Mouse (Mus musculus) mature B cell (primary cell): ENCODE results near the gene H2-Eb2.

Experiments used
- in situ Hi-C: fragments of 300-500 bp; cut with MboI; formaldehyde crosslinking; loops from 2 replicates; pipeline ENCODE4 v1.14.3; 2019

H2-Eb2 gene

GRCm38 (mm10) chr17:34362954-34363546 lies 37.6 kb downstream of the H2-Eb2 start:
- in situ Hi-C loops, result no loop called here

GRCm38 (mm10) chr17:34363676-34364310 lies 38.3 kb downstream of the H2-Eb2 start:
- in situ Hi-C loops, result no loop called here

- in situ Hi-C loops, result no loop called here
Observed at GRCm38 (mm10) chr17:34365031-34365430, 39.6 kb downstream of the H2-Eb2 start.

GRCm38 (mm10) chr17:34370563-34370962 lies 45.1 kb downstream of the H2-Eb2 start:
- in situ Hi-C loops, result no loop called here

GRCm38 (mm10) chr17:34373055-34373709 lies 47.7 kb downstream of the H2-Eb2 start:
- in situ Hi-C loops, result no loop called here

GRCm38 (mm10) chr17:34376847-34377246 lies 51.4 kb downstream of the H2-Eb2 start, which contains the start of gene Btnl1:
Gene Btnl1, plus strand, starts transcription at chr17:34377132.
- in situ Hi-C loops, result no loop called here

GRCm38 (mm10) chr17:34377450-34378209 lies 52.2 kb downstream of the H2-Eb2 start:
- in situ Hi-C loops, result no loop called here

GRCm38 (mm10) chr17:34378716-34379115 lies 53.3 kb downstream of the H2-Eb2 start:
- in situ Hi-C loops, result no loop called here

- in situ Hi-C loops, result no loop called here
Observed at GRCm38 (mm10) chr17:34379451-34379850, 54.0 kb downstream of the H2-Eb2 start.

- in situ Hi-C loops, result no loop called here
Observed at GRCm38 (mm10) chr17:34381876-34382275, 56.4 kb downstream of the H2-Eb2 start.

- in situ Hi-C loops, result no loop called here
Observed at GRCm38 (mm10) chr17:34383212-34383611, 57.7 kb downstream of the H2-Eb2 start.

- in situ Hi-C loops, result no loop called here
Observed at GRCm38 (mm10) chr17:34384699-34385098, 59.2 kb downstream of the H2-Eb2 start.

GRCm38 (mm10) chr17:34386656-34387055 lies 61.2 kb downstream of the H2-Eb2 start:
- in situ Hi-C loops, result no loop called here

- in situ Hi-C loops, result no loop called here
Observed at GRCm38 (mm10) chr17:34388513-34388912, 63.0 kb downstream of the H2-Eb2 start.
